Mouse (Mus musculus): ENCODE measurements at regions not wholly inside any gene's neighbourhood (a gene's known extent, or its start where the extent isn't known, plus 50 kb on each side); places are given as distances from the start of the nearest gene placed in this dataset.

- TF ChIP-seq CTCF (IDR thresholded peaks at IDR 0.05; ENCODE audit: borderline replicate concordance, insufficient read depth, low read length) = no peak
- TF ChIP-seq POLR2A (IDR thresholded peaks at IDR 0.05; ENCODE audit: low read depth, low read length) = no peak
These were observed 159.4 kb upstream of the Lef1 start for GRCm38 (mm10) chr3:130950872-130951271.

Measured in embryonic fibroblast, embryonic 13.5 days (primary cell).